Mouse (Mus musculus) liver, postnatal 0 days (tissue): Measurements from ENCODE around the gene Pnpla7.

Experiments used
- CTCF ChIP-seq: sonication (generic); IDR thresholded peaks from 2 replicates; pipeline ENCODE4 v1.5.1; 2016; ENCODE audit warnings: antibody characterized with exemption, low read depth
- EP300 ChIP-seq: IDR thresholded peaks from 2 replicates; pipeline ENCODE4 v1.6.1; 2016; ENCODE audit warnings: antibody characterized with exemption, low read depth, mild to moderate bottlenecking

DNA sequence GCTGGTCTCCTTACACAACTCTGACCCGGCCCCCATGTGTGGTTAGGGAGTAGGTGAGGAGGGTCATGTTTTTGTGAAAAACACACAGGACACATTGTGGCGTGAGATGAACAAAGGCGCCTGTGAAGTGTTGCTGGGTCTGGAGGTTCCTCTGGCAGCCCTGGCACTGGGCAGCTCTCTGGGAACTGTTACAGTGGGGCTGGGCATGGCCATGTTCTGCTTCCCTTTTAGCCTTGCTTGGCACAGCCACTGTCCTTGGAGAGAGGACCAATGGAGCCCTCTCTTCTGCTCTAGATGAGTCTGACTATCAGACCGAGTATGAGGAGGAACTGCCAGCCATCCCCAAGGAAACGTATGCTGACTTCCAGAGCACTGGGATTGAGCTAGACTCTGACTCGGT is 77.3 kb downstream of the Pnpla7 start:
- TF ChIP-seq CTCF (no peak), EP300 (no peak)
